Mouse (Mus musculus): ENCODE measurements at regions not wholly inside any gene's neighbourhood (a gene's known extent, or its start where the extent isn't known, plus 50 kb on each side); places are given as distances from the start of the nearest gene placed in this dataset.

- no peak for TF ChIP-seq POLR2A (IDR thresholded peaks at IDR 0.05; ENCODE audit: borderline replicate concordance, extremely low read depth, insufficient read depth, insufficient read length, poor library complexity, severe bottlenecking)
- no peak for TF ChIP-seq CTCF (IDR thresholded peaks at IDR 0.05; ENCODE audit: borderline replicate concordance, extremely low read depth, insufficient read depth, insufficient read length)
Measured at GRCm38 (mm10) chr6:101964941-101965340, 587.2 kb upstream of the Pdzrn3 start.
